Mouse (Mus musculus): ENCODE data around the gene Filip1. TPM values are rescaled to one million over a fixed set of nuclear protein-coding genes. Genes with fewer than 3 reads are reported as not detected.
"Not testable (repeated sequence)": the region's sequence is repeated elsewhere in the genome, so short reads cannot be mapped to it uniquely, and the experiment has no call there.

Gene Filip1
- polyA plus RNA-seq (2012; rRNA removed): 1.3 and 1.7 TPM in 2 replicates

DNA sequence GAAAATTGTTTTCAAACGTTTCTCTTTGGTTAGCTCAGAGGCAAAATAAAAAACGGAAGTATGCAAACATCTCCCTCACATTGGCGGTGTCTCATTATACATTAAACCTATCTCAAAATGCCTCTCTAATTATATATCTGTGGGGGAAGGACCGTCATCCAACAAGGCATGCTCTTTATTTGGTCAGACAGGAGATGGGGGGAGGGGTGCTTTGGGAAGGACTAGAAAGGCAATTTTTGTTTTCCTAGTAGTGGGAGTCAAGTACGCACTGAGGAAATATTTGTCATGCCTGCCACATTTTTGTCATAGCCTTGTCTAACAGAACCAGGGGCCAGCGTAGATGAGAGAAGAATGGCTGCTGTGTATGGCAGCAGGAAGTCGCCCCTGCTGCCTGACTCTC is at the start of gene Filip1:
Gene Filip1 (minus strand): TSS at position 101 of the 400 bp plus-strand sequence.
- Histone ChIP-seq H3K36me3 (ENCODE audit: control insufficient read depth, insufficient read depth, low read length) (no peaks in the 10 kb centered on the region), H3K27me3 (ENCODE audit: control insufficient read depth, insufficient read depth, low read length) (no peaks in the 10 kb centered on the region), H3K4me3 (ENCODE audit: low read depth, low read length) (no peak within 1 kb of the TSS), H3K27ac (ENCODE audit: insufficient read depth, low read depth, low read length) (no peak within 1 kb of the TSS), H3K4me1 (ENCODE audit: control insufficient read depth, insufficient read depth, insufficient read length, low read length) (no peaks in the 10 kb centered on the region)
- WGBS: 57% methylated on average over 7 of the region's 7 CpGs
- TF ChIP-seq CTCF (IDR thresholded peaks at IDR 0.05; ENCODE audit: extremely low read depth, insufficient read length, insufficient replicate concordance, low read depth, low read length): no peak
- no peak for TF ChIP-seq POLR2A (IDR thresholded peaks at IDR 0.05; ENCODE audit: low read depth, low read length)

DNA sequence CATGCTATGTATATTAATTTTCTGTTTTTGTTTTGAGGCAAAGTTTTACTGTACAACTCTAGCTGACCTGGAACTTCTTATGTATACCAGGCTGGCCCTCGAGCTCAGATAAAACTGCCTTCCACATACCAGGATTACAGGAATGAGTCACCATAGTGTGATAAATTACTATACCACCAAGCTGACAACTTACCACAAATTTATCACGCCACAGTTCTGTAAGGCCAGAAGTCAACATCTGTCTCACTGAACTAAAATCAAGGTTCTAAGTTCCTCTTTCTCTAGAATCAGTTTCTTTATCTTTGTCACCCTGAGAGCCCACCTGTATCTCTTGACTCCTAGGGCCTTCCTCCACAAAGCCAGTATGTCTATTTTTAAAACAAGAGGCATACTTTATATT is 45.0 kb upstream of the Filip1 start:
- no peak for TF ChIP-seq POLR2A (IDR thresholded peaks at IDR 0.05; ENCODE audit: low read depth, low read length)
- TF ChIP-seq CTCF (IDR thresholded peaks at IDR 0.05; ENCODE audit: extremely low read depth, insufficient read length, insufficient replicate concordance, low read depth, low read length): no peak
- no peaks in the 10 kb centered on the region for H3K27me3 ChIP-seq (ENCODE audit: control insufficient read depth, insufficient read depth, low read length)
- no peak overlapping the region for H3K27ac ChIP-seq (ENCODE audit: insufficient read depth, low read depth, low read length)
- 24% methylated on average over 2 of the region's 2 CpGs for WGBS
- no peak overlapping the region for H3K4me3 ChIP-seq (ENCODE audit: low read depth, low read length)
- H3K36me3 ChIP-seq (ENCODE audit: control insufficient read depth, insufficient read depth, low read length): no peaks in the 10 kb centered on the region
- no peaks in the 10 kb centered on the region for H3K4me1 ChIP-seq (ENCODE audit: control insufficient read depth, insufficient read depth, insufficient read length, low read length)

DNA sequence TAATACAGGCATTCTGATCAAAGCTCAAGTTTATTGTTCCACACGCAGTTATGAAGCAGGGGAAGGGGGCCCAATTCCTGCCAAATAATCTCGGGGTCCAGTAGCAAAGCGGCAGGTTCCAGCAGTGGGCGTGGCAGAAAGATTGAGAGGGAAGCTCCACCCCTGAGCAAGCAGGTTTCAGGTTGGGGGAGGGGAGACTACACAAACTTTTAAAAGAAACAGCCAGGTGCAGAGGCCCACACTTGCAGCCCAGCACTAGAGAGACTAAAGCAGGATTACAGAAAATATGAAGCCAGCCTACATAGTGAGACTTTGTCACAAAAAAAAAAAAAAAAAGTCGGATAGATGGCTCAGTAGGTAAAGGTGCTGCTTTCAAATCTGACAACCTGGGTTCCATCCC is 40.3 kb upstream of the Filip1 start:
- 76% methylated on average over 5 of the region's 5 CpGs for WGBS
- Histone ChIP-seq H3K36me3 (ENCODE audit: control insufficient read depth, insufficient read depth, low read length) (no peaks in the 10 kb centered on the region), H3K27me3 (ENCODE audit: control insufficient read depth, insufficient read depth, low read length) (no peaks in the 10 kb centered on the region), H3K4me1 (ENCODE audit: control insufficient read depth, insufficient read depth, insufficient read length, low read length) (no peaks in the 10 kb centered on the region), H3K4me3 (ENCODE audit: low read depth, low read length) (no peak overlapping the region), H3K27ac (ENCODE audit: insufficient read depth, low read depth, low read length) (no peak overlapping the region)
- TF ChIP-seq POLR2A (IDR thresholded peaks at IDR 0.05; ENCODE audit: low read depth, low read length) (no peak), CTCF (IDR thresholded peaks at IDR 0.05; ENCODE audit: extremely low read depth, insufficient read length, insufficient replicate concordance, low read depth, low read length) (no peak)

DNA sequence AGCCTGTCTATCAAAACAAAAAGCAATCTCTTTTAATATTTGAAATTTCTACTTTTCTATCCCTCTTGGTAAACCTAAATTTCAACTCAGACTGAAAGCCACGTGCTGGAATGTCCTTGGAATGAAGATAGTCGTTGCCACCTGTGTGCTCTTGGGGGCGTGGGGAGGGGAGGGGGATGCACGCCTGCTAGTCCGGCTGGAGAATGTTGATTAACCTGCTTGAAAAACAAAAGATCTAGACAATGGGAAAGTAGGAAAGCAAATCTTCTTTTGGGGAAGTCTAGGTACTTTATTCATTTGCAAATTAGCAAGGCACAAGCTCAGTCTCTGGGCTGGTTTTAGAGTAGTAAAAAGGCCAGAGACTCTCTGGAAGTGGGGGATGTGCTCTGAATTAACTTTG is 36.6 kb upstream of the Filip1 start:
- H3K27me3 ChIP-seq (ENCODE audit: control insufficient read depth, insufficient read depth, low read length); H3K4me1 ChIP-seq (ENCODE audit: control insufficient read depth, insufficient read depth, insufficient read length, low read length); H3K4me3 ChIP-seq (ENCODE audit: low read depth, low read length); H3K27ac ChIP-seq (ENCODE audit: insufficient read depth, low read depth, low read length); H3K36me3 ChIP-seq (ENCODE audit: control insufficient read depth, insufficient read depth, low read length): not testable (repeated sequence)
- 60% methylated on average over 5 of the region's 5 CpGs for WGBS

DNA sequence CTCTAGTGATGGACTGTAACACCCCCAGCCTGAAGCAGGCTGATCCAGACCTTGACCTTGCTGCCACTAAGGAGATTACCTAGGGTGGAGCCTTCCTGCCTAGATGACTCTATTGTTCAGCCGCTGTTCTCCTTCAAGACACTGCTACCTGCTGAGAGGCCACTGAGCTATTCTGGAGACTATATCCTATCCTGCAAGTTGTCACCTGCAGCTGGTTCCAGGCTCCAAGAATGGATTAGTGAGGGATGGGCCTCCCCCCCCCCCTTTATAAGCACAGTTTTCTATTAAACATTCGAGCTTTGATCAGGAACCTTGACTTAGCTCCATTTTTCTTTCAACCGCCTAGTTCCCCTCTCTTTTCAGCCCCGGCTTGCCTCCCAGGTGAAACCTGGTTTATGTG is 31.6 kb upstream of the Filip1 start:
- not testable (repeated sequence) for H3K27ac ChIP-seq (ENCODE audit: insufficient read depth, low read depth, low read length); H3K4me3 ChIP-seq (ENCODE audit: low read depth, low read length); H3K4me1 ChIP-seq (ENCODE audit: control insufficient read depth, insufficient read depth, insufficient read length, low read length); H3K27me3 ChIP-seq (ENCODE audit: control insufficient read depth, insufficient read depth, low read length); H3K36me3 ChIP-seq (ENCODE audit: control insufficient read depth, insufficient read depth, low read length)
- 85% methylated on average over 4 of the region's 4 CpGs for WGBS

DNA sequence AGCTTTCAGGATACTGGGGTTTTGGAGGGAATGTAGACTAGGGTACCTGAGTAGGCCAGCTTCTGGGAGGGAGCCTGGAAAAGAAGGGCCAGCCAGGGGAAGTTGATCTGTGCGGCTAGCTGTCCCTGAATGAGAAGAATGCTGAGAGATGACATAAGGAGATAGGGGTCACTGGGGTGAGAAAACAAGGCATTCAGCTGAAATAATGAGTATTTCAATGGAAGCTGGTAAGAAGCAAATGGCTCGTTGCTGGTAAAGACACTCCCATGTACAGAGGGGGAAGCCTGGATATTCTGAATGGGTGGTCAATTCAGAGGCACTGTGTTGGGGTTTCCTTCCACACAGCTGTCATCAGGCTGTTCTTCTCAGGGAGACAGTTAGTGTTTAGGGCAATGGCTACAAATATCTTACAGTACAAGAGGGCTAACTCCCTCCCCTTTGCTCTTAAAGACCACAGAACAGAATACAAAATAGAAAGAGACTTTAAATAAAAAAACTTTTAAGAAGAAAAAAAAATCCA is 26.7 kb upstream of the Filip1 start:
- no peaks in the 10 kb centered on the region for H3K4me1 ChIP-seq (ENCODE audit: control insufficient read depth, insufficient read depth, insufficient read length, low read length)
- H3K4me3 ChIP-seq (ENCODE audit: low read depth, low read length): no peak overlapping the region
- H3K27ac ChIP-seq (ENCODE audit: insufficient read depth, low read depth, low read length): no peak overlapping the region
- no peaks in the 10 kb centered on the region for H3K36me3 ChIP-seq (ENCODE audit: control insufficient read depth, insufficient read depth, low read length)
- WGBS: 39% methylated on average over 2 of the region's 2 CpGs
- H3K27me3 ChIP-seq (ENCODE audit: control insufficient read depth, insufficient read depth, low read length): no peaks in the 10 kb centered on the region
- TF ChIP-seq POLR2A (IDR thresholded peaks at IDR 0.05; ENCODE audit: low read depth, low read length) (no peak), CTCF (IDR thresholded peaks at IDR 0.05; ENCODE audit: extremely low read depth, insufficient read length, insufficient replicate concordance, low read depth, low read length) (no peak)

DNA sequence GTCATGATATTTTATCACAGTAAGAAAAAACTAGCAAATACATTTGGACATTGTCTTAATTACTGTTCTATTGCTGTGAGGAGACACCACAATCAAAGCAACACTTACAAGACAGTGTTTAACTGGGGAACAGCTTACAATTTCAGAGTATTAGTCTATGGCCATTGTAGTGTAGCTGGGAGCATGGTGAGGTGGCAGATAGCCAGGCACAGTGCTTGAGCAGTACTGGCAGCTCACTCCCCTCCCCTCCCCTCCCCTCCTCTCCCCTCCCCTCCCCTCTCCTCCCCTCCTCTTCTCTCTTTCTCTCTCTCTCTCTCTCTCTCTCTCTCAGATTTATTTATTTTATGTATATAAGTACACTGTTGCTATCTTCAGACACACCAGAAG is 25.3 kb upstream of the Filip1 start:
- H3K36me3 ChIP-seq (ENCODE audit: control insufficient read depth, insufficient read depth, low read length): no peaks in the 10 kb centered on the region
- H3K4me1 ChIP-seq (ENCODE audit: control insufficient read depth, insufficient read depth, insufficient read length, low read length): no peaks in the 10 kb centered on the region
- H3K27me3 ChIP-seq (ENCODE audit: control insufficient read depth, insufficient read depth, low read length): no peaks in the 10 kb centered on the region
- TF ChIP-seq CTCF (IDR thresholded peaks at IDR 0.05; ENCODE audit: extremely low read depth, insufficient read length, insufficient replicate concordance, low read depth, low read length): no peak
- no peak for TF ChIP-seq POLR2A (IDR thresholded peaks at IDR 0.05; ENCODE audit: low read depth, low read length)
- no peak overlapping the region for H3K27ac ChIP-seq (ENCODE audit: insufficient read depth, low read depth, low read length)
- H3K4me3 ChIP-seq (ENCODE audit: low read depth, low read length): no peak overlapping the region

DNA sequence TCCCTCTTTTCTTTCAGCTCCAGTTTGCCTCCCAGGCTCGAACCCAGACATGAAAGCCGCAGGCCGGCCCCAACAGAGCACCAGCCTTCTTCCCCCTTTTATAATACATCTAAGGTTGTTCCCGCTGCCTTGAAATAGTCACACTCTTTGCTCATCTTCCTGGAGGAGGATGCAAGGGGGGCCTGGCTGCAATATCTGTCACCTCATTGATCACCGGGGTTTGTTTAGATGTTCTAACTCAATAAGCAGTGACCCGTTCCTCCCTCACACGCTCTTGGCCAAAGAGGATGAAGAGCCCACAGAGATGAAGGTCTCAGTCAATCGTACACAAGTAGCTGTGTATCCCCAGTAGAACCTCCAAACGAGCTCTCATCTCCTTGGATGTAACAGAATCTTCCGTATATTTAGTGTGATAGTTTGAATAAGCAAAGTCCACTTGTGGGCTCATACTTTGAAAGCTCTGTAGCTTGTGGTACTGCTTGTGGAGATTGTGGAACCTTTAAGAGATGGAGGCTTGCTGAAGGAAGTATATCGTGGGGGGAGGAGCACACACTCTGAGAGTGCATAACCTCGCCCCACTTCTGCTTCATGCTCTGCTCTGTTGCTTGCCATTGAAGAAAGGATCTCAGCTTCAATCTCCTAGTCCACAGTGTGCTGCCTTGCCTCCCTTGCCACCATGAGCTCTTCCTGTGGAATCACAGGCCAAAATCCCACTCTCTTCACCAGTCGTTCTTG is 24.8 kb upstream of the Filip1 start:
- TF ChIP-seq POLR2A (IDR thresholded peaks at IDR 0.05; ENCODE audit: low read depth, low read length) (no peak), CTCF (IDR thresholded peaks at IDR 0.05; ENCODE audit: extremely low read depth, insufficient read length, insufficient replicate concordance, low read depth, low read length) (no peak)
- H3K36me3 ChIP-seq (ENCODE audit: control insufficient read depth, insufficient read depth, low read length): no peaks in the 10 kb centered on the region
- H3K27ac ChIP-seq (ENCODE audit: insufficient read depth, low read depth, low read length): no peak overlapping the region
- H3K4me3 ChIP-seq (ENCODE audit: low read depth, low read length): no peak overlapping the region
- H3K4me1 ChIP-seq (ENCODE audit: control insufficient read depth, insufficient read depth, insufficient read length, low read length): no peaks in the 10 kb centered on the region
- 84% methylated on average over 13 of the region's 13 CpGs for WGBS
- no peaks in the 10 kb centered on the region for H3K27me3 ChIP-seq (ENCODE audit: control insufficient read depth, insufficient read depth, low read length)
